Mouse (Mus musculus) induced T-regulatory cell, adult 2 months (primary cell): Measurements from ENCODE around the gene Ppp1r13b.

ENCODE experiments used
- DNase-seq: peaks from one replicate; pipeline ENCODE4 v3.0.0-alpha.2; 2012; ENCODE audit warnings: low read depth

The Ppp1r13b gene

DNA sequence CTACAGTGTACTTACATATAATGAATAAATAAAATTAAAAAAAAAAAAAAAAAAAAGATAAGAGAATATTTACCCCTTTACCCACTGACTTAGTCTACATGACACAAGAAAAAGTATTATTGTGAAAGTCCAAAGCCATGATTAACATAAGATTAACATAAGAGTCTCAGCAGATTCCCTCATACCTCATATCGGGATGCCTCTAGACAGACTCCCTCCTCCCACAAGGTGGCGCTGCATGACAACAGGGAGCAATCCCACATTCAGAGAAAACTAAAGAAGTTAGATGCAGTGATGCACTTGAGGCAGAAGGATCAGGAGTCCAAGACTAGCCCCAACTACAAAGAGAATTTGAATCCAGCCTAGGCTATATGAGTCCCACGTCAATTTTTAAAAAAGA lies 29.7 kb downstream of the Ppp1r13b start:
- peak; percentile 90 for DNase-seq

- DNase-seq: no peak
Observed at GRCm38 (mm10) chr12:111875499-111875898, 32.4 kb downstream of the Ppp1r13b start.

GRCm38 (mm10) chr12:111874601-111875140 lies 33.2 kb downstream of the Ppp1r13b start:
- no peak for DNase-seq

GRCm38 (mm10) chr12:111872079-111872478 lies 35.8 kb downstream of the Ppp1r13b start:
- DNase-seq: no peak

DNA sequence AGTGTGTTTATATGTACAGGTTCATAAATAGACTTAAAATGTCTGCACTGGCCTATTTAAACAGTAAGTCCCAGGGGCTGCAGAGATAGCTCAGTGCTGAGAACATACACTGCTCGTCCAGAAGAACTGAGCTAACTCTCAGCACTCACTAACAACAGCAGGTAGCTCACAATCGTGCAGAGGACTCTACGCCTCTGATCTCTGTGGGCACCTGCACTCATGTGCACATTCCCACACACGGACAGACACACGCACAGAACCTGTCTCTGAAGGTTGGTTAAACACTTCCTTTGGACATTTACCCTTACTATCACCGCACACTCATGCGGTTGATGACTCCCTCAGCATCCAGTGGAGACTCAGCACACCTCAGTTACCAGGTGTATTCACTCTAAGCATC lies 37.1 kb downstream of the Ppp1r13b start:
- DNase-seq: no peak

DNA sequence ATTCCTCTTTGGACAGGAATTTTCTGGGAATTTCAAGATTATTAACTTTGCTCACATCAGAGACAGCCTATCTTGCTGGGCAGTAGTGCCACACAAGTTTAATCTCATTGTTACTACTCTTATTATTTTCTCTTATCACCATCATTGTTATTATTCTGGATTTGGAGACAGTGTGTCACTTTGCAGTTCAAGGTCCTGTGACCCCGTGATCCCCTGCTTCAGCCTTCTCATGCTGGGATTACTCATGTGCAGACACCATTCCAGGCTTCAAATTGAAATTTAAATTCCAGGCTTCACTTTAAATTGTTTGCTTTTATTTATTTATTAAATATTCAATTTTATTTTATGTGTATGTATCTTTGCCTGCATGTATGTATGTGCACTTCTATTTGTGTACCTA lies 38.1 kb downstream of the Ppp1r13b start:
- DNase-seq: no peak

- DNase-seq: no peak
Observed at GRCm38 (mm10) chr12:111864206-111864824, 43.6 kb downstream of the Ppp1r13b start.

GRCm38 (mm10) chr12:111855448-111855847 lies 52.5 kb downstream of the Ppp1r13b start:
- DNase-seq: peak; percentile 37

GRCm38 (mm10) chr12:111853546-111853945 lies 54.4 kb downstream of the Ppp1r13b start:
- DNase-seq: no peak

- DNase-seq: peak; percentile 31
Observed at GRCm38 (mm10) chr12:111853011-111853436, 54.9 kb downstream of the Ppp1r13b start.

DNA sequence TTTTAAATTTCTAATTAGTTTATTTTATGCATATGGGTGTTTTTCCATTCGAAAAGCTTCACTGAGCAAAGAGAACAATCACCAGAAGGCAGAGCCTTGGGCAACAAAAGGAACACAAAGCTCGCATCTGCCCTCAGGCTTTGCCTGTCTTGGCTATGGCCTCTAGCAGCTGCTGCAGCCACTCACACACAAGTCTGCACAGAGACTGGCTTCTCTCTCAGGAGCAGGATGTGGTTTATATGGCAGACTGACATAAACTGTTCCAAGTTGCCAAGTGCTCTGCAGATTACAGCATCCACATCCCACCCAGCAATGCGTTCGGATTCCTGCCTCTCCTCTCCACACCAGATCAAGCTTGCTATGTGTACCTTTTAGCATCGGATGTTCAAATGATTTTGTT lies 56.2 kb downstream of the Ppp1r13b start:
- DNase-seq: peak; percentile 17

- DNase-seq: peak; percentile 38
Observed at GRCm38 (mm10) chr12:111851235-111851634, 56.7 kb downstream of the Ppp1r13b start.

DNA sequence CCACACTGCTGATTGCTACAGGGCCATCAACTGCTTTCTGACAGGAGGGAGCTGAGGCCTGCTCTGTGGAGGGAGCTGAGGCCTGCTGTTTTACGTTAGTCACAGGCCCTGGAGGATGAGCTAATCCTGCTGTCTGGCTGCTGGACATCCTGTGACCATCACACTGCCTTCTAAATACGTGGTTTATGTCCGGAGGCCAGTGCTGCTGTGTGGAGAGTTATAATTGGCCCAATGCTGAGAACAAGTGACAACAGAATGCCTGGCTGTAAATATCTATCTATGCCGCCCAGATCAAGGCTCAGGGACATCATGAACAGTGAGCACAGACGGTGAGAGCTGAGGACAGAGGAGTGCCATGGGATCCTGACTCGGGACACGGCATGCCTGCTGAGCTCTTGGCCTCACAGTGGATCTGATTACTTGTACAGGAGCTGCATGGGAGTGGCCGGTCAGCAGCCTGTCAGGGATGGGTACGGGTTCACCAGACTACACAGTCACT lies 59.6 kb downstream of the Ppp1r13b start:
- no peak for DNase-seq

DNA sequence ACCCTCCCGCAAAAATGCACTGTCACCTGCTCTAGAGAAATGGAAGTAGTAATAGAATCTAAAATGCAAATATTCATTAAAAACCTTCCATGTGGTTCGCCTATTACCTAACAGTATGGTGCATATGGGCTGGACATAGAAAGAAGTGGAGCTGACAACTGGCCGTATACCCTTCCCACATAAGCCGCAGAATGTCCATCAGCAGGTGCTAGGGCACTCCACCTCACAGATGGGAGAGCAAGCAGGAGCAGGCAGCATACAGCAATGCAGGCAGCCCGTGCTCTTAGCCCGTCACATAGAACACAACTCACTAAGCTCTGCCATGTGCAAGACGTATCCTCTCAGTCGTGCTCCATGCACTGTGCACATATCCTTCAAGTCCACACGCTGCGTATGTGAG lies 61.1 kb downstream of the Ppp1r13b start:
- DNase-seq: no peak

DNA sequence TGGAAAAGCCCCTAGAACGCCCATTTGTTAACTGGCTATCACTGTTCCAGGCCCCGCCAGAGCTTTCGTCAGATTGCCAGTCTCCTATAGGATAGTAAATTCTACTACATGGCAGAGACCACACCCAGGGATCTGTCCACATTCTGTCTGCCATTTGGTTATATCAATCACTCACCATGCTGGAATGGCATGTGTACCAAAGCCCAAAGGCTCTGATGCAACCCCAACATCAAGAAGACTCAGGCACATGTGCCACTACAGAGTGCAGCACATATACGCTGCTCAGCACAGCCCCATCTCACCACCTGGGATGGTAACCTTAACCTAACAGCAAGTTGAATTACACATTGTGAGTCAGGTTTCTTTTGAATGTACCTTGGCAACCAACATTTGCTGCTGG lies 62.0 kb downstream of the Ppp1r13b start:
- DNase-seq: no peak

GRCm38 (mm10) chr12:111843470-111843869 lies 64.4 kb downstream of the Ppp1r13b start:
- no peak for DNase-seq

DNA sequence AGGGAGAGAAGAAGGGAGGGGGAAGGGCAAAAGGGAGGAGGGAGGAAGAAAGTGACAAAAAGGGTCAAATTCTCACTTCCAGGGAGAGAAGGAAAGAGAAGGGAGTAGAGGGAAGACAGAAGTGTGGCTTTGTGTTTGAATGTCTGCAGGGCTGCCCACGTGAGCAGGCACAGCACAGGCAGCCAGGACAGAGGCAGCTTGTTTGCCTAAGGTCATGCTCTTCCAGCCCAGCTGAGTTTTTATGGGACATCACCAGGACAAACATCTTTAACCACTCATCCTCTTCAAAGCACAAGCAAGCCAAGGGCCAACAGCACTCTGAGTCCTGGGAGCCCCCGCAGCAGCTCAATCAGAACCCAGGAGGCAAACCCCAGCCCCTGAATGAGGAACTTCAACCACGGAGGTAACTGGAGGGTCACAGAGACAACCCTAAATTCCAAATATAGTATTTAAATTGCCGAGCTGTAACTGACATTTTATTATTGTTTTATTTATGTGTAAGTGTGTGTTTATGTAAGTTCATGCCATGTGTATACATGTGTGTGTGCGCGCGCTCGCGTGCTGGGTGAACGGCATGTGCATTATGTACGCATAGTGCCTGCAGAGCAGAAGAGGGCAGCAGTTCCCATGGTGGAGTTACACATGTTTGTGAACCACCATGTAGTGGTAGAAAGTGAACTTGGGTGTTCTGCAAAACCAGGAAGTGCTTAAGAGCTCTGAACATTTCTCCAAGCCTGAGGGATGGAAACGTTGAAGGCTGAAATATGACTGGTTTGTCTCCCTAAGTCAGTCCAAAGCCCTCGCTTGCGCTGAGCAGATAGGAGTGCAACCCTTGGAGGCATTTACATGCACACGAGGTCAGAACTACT lies 65.1 kb downstream of the Ppp1r13b start:
- DNase-seq: no peak

DNA sequence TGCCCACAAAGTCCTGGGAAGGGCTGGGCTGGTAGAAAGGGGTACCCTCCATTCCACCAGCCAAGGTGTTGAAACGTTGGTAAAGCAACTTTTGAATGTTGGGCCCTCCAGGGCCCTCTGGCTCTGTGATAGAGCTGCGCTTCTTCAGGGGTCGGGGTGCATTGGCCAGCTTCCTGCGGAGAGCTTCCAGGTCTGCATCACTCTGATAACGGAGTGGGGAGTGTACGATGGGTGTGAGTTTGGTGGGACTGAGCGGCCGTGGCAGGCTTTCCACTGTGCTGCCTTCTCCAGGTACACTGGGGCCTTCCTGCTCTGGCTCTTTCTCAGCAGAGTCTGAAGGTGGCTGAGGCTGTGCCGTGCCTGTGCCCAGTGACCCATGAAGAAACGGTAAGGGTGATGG lies 74.5 kb downstream of the Ppp1r13b start:
- no peak for DNase-seq

- DNase-seq: no peak
Observed at GRCm38 (mm10) chr12:111832643-111833042, 75.3 kb downstream of the Ppp1r13b start.

DNA sequence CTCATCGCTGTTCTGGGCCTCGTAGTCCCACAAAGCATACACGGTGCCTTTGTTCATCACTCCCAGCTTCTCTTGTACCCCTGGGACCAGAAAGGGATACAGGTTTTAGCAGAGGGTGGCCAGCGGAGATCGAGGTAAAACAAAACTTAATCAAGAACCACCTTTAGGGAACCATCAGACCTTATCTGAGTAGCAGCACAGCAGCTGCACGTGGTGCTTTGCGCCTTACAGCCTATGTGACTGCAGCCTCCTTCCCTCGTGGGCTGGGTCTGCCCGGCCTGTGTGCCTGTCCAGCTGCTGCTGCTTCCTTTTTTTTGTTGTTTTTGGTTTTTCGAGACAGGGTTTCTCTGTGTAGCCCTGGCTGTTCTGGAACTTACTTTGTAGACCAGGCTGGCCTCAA lies 77.5 kb downstream of the Ppp1r13b start:
- DNase-seq: no peak

DNA sequence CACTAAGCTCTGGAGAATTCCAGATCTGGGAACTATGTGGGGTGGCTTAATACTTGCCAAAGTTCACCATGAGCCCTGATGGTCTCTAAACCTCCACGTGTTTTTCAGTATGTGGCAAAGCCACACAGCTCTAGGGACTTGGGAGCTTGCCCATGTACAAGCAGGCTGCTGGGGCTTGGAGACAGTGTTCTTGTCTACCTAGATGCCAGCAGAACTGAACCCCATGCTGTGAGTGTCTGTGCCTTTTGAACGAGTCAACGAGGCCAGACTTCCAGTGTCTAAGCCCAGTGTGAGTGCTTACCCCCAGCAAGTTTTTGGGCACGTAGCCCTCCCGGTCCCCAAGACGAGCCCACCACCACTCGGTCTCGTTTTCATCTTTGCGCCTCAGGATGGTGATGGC lies 78.0 kb downstream of the Ppp1r13b start:
- DNase-seq: no peak

DNA sequence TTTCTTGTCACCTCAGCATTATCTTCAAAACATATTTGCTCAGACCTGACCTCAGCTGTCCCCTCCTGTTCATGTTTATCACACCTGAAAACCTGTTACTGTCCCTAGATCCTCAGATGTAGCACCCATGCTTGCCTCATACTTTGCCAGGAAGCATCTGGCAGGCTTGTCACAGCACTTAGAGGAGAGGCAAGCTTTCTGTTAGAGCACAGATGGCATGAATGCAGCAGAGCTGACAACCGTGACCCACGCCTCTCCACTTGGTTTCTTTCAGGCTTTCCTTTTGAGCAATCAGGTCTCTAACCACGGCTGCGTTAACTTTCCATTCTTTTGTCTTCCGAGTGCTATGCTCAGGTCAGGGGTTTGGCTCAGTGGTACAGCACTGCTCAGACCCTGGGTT lies 78.5 kb downstream of the Ppp1r13b start:
- DNase-seq: no peak

DNA sequence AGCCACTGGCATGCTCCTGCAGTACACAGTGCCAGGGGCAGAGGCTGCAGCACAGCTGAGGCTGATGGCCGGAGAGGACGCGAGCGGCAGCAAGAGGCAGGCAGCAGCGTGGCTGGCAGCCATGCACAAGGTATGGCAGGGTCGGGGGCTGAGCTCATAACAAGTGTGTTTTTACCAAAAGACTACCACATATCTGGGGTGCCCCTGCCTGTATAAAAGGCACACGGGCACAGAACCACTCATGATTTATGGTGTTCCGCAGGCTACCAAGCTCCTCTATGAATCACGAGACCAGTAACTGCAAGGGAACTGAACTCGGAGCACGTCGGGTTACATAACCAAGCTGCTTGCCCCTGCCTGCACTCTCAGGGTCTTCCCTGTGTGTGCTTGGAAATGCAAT lies 80.4 kb downstream of the Ppp1r13b start:
- no peak for DNase-seq
